Mouse (Mus musculus) thymus, adult 18-20 months (tissue): ENCODE data around the gene Dusp9.

ENCODE experiments used
- DNase-seq, 2 experiments: peaks; one replicate each; pipeline ENCODE4 v3.0.0; 2022; ENCODE audit warnings: mixed read lengths in 2 of 2

The Dusp9 gene

GRCm38 (mm10) chrX:73639255-73639675, at the start of gene Dusp9:
Gene Dusp9, plus strand, starts transcription at chrX:73639419.
- no peak for DNase-seq

GRCm38 (mm10) chrX:73593212-73593611, 46.0 kb upstream of the Dusp9 start:
- peak; percentile 30 to 39 for DNase-seq

- no peak for DNase-seq
Measured at GRCm38 (mm10) chrX:73594451-73595121, 44.6 kb upstream of the Dusp9 start.

- no peak for DNase-seq
Measured at GRCm38 (mm10) chrX:73595297-73595938, 43.8 kb upstream of the Dusp9 start.

- no peak for DNase-seq
Measured at GRCm38 (mm10) chrX:73601456-73601855, 37.8 kb upstream of the Dusp9 start.

DNA sequence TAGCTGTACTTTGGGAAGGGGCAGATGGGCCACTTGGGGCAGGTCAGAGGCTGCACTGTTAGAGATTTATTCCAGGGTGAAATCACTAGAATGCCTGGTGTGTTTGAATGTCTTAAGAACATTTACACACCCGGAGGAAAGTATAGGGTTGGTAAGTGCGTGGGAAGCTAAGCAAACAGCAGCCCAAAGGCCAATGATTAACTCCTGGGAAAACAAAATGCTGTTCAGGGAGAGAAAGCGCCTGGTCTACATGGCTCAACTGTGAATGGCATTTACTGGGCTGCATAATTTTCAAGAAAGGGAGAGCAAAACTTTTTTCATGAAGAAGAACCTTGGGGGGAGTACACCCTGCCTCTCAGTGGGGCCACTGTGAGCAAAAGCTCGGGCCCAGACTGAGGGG, 25.6 kb upstream of the Dusp9 start:
- no peak for DNase-seq

DNA sequence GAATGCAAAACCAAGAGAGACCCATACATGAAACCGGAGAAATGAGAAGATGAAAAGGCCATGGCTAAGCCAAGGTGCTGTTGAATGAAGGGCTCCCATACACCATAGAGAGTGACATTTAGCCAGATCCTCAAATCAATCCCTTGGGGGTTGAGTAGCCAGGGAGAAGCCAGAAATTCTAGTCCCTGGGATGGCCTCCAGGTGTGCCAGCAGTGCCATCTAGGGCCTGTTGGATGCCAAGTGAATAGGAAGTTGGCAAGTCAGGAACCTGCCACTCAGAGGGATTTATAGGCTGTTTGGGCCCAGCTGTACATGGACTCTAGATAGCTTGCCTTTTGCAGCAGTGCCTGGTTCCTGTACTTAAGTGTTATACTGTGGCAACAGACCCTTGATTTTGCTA, 23.3 kb upstream of the Dusp9 start:
- DNase-seq, result no peak

- no peak for DNase-seq
Measured at GRCm38 (mm10) chrX:73619401-73619800, 19.8 kb upstream of the Dusp9 start.

DNA sequence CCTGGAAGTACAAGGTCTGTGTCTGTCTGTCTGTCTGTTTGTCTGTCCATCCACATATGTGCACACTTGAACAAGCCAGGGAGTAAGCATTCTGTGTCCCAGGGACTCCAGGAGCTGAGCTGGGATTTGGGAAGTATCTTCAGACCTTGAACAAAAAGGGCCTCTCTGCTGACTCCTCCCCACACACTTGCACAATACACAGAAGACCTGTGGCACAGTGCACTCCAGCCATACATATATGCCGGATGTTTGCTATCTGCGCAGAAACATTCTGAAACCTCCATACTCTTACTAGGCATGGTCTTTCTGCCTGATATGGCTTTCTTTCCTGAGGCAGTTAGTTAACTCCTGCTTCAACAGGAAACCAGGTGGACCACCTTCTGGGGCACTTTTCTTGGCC, 19.3 kb upstream of the Dusp9 start:
- DNase-seq, result no peak

DNA sequence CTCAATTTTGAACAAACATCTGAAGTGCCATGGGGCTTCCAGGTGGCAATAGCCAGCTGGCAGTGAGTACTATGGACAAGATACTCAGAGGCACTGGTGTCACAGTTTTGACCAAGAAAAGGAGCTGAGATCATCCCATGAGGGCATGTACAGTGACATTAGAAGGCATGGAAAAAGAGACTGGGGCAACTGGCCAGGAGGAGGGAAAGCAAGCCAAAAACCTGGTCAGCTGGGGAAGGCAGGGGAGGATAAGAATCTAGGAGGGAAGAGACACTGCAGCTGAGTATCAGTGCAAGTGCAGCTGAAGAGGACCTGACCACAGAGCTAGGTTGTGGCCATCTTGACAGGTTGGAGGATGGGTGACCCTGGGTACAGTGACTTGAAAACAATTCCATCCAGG, 12.2 kb upstream of the Dusp9 start:
- no peak for DNase-seq

- DNase-seq, result no peak
Measured at GRCm38 (mm10) chrX:73635425-73635824, 3.8 kb upstream of the Dusp9 start.

DNA sequence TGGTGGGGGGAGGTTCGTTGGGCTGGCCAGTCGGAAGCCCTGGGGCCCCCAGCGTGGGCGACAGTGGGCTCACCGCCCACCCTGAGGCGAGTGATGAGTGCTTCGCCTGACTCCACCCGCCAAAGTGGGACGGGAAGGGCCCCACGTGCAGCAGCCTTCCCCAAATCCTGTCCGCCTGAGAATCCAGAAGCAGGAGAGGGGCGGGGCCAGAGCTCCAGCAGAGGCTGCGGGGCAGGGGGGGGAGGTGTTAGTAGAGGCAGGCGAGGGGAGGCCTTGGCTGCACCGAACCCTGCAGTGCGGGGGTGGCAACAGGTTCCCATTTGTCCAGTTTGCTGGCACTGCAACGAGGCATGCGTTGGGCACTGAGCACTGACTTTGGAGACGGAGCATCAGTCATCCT, 1.8 kb upstream of the Dusp9 start:
- no peak for DNase-seq

DNA sequence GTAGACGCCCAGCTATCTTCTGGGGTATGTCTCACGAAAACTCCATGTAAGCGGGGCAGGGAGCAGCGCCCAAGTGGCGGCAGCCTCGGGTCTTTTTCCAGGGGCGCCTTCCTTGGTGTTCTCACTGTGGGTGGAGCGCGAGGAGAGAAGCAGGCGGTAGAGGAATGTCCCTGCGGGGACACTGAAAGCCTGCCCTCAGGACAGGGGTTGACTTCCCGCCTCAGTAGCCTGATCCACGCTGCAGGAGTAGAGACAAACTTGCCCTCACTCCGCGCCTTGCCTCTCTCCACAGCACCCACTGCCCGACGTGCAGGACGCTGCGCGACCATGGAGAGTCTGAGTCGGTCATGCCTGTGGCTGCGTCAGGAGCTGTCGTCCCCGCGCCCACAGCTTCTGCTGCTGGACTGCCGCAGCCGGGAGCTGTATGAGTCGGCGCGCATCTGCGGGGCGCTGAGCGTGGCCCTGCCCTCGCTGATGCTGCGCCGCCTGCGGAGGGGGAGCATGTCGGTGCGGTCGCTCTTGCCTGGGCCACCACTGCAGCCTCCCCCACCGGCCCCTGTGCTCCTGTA, 766 bp downstream of the Dusp9 start:
- no peak for DNase-seq

GRCm38 (mm10) chrX:73645121-73645520, 5.9 kb downstream of the Dusp9 start:
- DNase-seq, result no peak

- DNase-seq, result no peak
Measured at GRCm38 (mm10) chrX:73650869-73651268, 11.7 kb downstream of the Dusp9 start.

DNA sequence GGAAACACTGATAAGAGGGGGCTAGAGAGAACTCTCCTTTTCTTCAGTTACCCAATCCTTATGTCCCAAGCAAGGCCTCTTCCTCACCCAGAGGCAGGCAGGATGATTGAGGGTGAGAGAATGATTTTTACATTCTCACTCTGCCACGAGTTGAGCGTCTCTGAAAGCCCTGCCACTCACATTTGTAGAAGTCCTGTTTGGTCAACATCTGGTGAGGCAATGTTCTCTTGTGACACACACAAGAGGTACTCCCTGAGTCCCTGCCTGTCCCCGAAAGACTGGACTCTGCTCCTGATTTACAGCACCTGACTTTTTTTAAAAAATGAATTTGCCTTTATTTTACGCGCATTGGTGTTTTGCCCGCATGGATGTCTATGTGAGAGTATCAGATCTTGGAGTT, 14.2 kb downstream of the Dusp9 start:
- DNase-seq, result no peak

DNA sequence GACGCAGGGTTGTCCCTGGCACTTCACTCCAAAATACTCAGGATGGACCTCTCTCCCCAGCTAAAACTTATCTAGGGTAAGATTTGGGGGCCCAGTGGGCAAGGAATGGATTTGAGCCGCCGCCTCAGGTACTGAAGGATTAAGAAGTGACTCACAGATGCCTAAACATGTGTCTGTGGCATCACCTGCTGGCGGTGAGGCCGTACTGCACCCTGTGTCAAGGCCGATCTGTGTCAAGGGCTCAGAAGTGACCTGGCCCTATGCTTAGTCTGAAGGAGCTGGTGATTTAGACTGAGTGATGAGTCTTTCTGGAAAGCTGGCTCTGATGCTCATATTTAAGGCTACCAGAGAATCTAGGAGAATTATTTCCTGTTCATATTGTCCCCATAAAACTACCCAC, 15.0 kb downstream of the Dusp9 start:
- DNase-seq, result no peak

GRCm38 (mm10) chrX:73655529-73655928, 16.3 kb downstream of the Dusp9 start:
- no peak for DNase-seq

DNA sequence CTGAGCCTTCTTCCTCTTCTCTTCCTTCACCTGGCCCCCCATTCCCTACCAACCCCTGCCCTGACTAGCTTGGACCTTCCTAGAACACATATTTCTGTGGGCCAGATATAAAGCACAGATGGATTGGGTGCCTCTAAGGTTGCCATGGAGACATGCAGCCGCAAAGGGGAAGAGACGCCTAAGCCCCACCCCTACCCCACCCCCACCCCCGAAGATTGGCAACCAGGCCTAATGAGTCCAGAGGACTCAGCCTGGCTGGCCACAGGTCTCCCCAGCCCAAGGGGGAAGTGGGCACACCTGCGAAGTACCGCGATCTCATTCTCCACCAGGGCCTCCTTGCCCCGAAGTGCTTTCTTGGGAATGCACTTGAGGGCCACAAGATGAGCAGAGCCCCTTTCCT, 19.2 kb downstream of the Dusp9 start:
- DNase-seq, result no peak

DNA sequence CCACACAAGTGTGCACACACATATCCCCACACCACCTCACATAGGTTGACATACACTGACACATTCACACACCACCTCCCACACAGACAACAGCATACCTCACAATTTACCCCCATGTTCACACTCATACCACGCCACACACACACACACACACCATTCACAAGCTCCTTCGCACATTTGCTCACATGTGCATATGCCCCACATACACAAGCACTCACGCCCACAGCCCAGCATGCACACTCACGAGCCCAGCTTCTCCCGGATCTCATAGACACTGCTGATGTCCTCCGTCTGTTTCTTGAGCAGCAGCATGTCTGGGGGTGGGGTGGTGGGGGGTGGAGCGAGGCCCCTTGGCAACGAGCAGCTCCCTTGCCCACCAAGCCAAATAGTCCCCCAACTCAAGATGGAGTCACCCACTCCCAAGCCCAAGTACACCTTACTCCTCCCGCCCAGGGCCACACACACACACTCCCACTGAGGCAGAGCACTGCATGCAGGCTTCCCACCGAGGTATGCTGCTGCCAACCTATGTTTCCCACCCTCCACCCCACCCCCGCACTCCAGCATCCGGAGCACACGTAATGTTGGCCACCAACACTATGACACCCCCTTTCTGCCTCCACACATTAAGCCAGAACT, 19.8 kb downstream of the Dusp9 start:
- DNase-seq, result no peak

GRCm38 (mm10) chrX:73659575-73660283, 20.5 kb downstream of the Dusp9 start, which contains the start of gene Pnck:
Gene Pnck, minus strand, starts transcription at chrX:73660117.
- DNase-seq, result no peak

DNA sequence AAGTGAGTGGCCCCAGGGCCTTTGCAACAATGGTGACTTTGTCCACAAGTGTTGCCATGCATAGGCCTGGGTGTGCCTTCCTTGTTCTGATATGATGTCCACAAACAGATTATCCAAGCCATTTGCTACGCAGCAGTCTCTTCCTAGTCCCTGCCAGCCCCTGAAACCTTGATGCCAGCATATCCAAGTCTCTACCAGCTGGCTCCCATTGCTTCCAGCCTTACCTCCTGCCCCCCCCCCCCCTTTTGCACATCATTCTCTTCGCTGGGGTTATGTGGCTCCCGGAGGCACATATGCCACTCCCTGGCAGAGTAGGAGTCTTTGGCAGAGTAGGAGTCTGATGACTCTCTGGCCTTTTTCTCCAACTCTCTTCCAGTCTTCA, 21.1 kb downstream of the Dusp9 start:
- DNase-seq, result no peak

DNA sequence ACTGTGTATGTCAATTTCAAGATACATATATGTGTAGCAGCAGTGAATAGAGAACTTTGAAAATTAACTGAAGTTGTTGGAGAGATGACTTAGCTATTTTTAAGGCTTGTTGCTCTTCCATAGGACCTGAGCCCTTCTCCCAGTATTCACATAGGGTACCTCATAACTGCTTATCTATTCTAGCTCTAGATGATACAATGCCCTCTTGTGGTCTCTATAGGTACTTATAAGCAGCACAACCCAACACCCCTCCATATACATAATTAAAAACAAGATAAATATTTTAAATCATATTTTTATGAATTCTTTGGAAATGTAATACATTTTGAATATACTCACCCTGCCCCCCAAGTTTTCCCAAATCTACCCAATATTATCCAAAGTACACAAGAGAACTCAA, 23.9 kb downstream of the Dusp9 start:
- no peak for DNase-seq
